Mouse (Mus musculus): ENCODE results near the gene Dmxl2.

Gene Dmxl2

GRCm38 (mm10) chr9:54316363-54316762 lies 185.1 kb downstream of the Dmxl2 start:
- no peak for DNase-seq (ENCODE audit: inconsistent ontology term)

Measured in Muller cell, postnatal 12 days (primary cell).